Mouse (Mus musculus): ENCODE measurements around the gene Mttp.

Gene Mttp

GRCm38 (mm10) chr3:138056976-138057375 is 87.8 kb downstream of the Mttp start:
- in situ Hi-C loops (cut with MboI, MseI) = no loop called here

- in situ Hi-C loops (cut with MboI, MseI) = no loop called here
Observed at GRCm38 (mm10) chr3:138053969-138054368, 90.8 kb downstream of the Mttp start.

GRCm38 (mm10) chr3:138051431-138051830 is 93.3 kb downstream of the Mttp start:
- in situ Hi-C loops (cut with MboI, MseI) = no loop called here

- in situ Hi-C loops (cut with MboI, MseI) = no loop called here
Observed at GRCm38 (mm10) chr3:138050772-138051171, 94.0 kb downstream of the Mttp start.

GRCm38 (mm10) chr3:138049555-138049954 is 95.2 kb downstream of the Mttp start:
- in situ Hi-C loops (cut with MboI, MseI) = no loop called here

- in situ Hi-C loops (cut with MboI, MseI) = no loop called here
Observed at GRCm38 (mm10) chr3:138043316-138043715, 101.5 kb downstream of the Mttp start.

GRCm38 (mm10) chr3:138041591-138042301 is 103.0 kb downstream of the Mttp start:
- in situ Hi-C loops (cut with MboI, MseI) = no loop called here

- in situ Hi-C loops (cut with MboI, MseI) = no loop called here
Observed at GRCm38 (mm10) chr3:138040938-138041337, 103.8 kb downstream of the Mttp start.

All from T-helper 2 cell (primary cell).